In genomic region chr6:134389917-134390316, GRCm38 (mm10) we compare ENCODE assay signal across 17 mouse cellular contexts. TPM values are rescaled to one million over a fixed set of nuclear protein-coding genes. Genes with fewer than 3 reads are reported as not detected.
DNase-seq lines count a peak whose midpoint lies in the region; ATAC-seq lines count a peak whose summit lies in the region.
"Had no signal": no experiment of that assay in that cellular context is flagged by ENCODE, and none has a peak within 500 bp of the region (broad histone marks: within the 10 kb centered on the region; RNA-seq: fewer than 3 reads in every experiment).

No protein-coding gene starts in this region.

- DNase-seq in heart, embryonic 10.5 days (ENCODE audit: low spot score) = peak; percentile 55
- DNase-seq in heart, postnatal 25 days (ENCODE audit: low spot score) = no peak
- DNase-seq: gastrocnemius, postnatal 25 days had no signal

- H3K27me3 ChIP-seq in heart, embryonic 10.5 days (ENCODE audit: insufficient read depth, poor library complexity, severe bottlenecking) = no peaks in the 10 kb centered on the region
- H3K27me3 ChIP-seq in hindbrain, embryonic 16.5 days (replicated peaks; ENCODE audit: control insufficient read depth, insufficient read depth, low read length) = no peaks in the 10 kb centered on the region
- H3K27me3 ChIP-seq in hindbrain, embryonic 12.5 days = no peaks in the 10 kb centered on the region
- H3K27me3 ChIP-seq in neural tube, embryonic 13.5 days = no peaks in the 10 kb centered on the region
- no peaks in the 10 kb centered on the region for H3K27me3 ChIP-seq in neural tube, embryonic 15.5 days (replicated peaks)
- H3K27me3 ChIP-seq: embryonic facial prominence, embryonic 13.5 days; forebrain, embryonic 12.5 days; intestine, embryonic 15.5 days had no signal

- 60% methylated on average over 8 of the region's 8 CpGs for WGBS in heart, embryonic 10.5 days
- WGBS in hindbrain, embryonic 16.5 days = 75% methylated on average over 8 of the region's 8 CpGs
- WGBS in hindbrain, embryonic 12.5 days = 70% methylated on average over 8 of the region's 8 CpGs
- WGBS in neural tube, embryonic 13.5 days = 75% methylated on average over 8 of the region's 8 CpGs
- WGBS in neural tube, embryonic 15.5 days = 71% methylated on average over 8 of the region's 8 CpGs

- no peaks in the 10 kb centered on the region for H3K4me1 ChIP-seq in heart, embryonic 10.5 days
- H3K4me1 ChIP-seq in hindbrain, embryonic 16.5 days (ENCODE audit: control insufficient read depth, insufficient read depth, low read depth, low read length) = 0 out of 2 replicates have a peak, but pooled peaks cover 2% of the 10 kb centered on the region
- no peaks in the 10 kb centered on the region for H3K4me1 ChIP-seq in hindbrain, embryonic 12.5 days
- peaks cover 7% of the 10 kb centered on the region; the same call in 1 of the 2 replicates for H3K4me1 ChIP-seq in neural tube, embryonic 13.5 days (replicated peaks)
- peaks cover 12% of the 10 kb centered on the region for H3K4me1 ChIP-seq in neural tube, embryonic 15.5 days
- H3K4me1 ChIP-seq: embryonic facial prominence, embryonic 13.5 days; forebrain, embryonic 12.5 days; hindbrain, embryonic 10.5 days; intestine, embryonic 15.5 days had no signal

- no peak overlapping the region for H3K9ac ChIP-seq in hindbrain, embryonic 16.5 days (ENCODE audit: low read depth, low read length)
- H3K9ac ChIP-seq in hindbrain, embryonic 12.5 days = no peak overlapping the region
- no peak overlapping the region for H3K9ac ChIP-seq in neural tube, embryonic 13.5 days
- no peak overlapping the region for H3K9ac ChIP-seq in neural tube, embryonic 15.5 days (replicated peaks)
- H3K9ac ChIP-seq: embryonic facial prominence, embryonic 13.5 days; forebrain, embryonic 12.5 days; intestine, embryonic 15.5 days had no signal

- no peak overlapping the region for H3K27ac ChIP-seq in heart, embryonic 10.5 days
- no peak overlapping the region for H3K27ac ChIP-seq in hindbrain, embryonic 16.5 days (ENCODE audit: low read depth, low read length)
- H3K27ac ChIP-seq in hindbrain, embryonic 12.5 days = no peak overlapping the region
- no peak overlapping the region for H3K27ac ChIP-seq in neural tube, embryonic 13.5 days (replicated peaks)
- no peak overlapping the region for H3K27ac ChIP-seq in neural tube, embryonic 15.5 days (replicated peaks)
- H3K27ac ChIP-seq: embryonic facial prominence, embryonic 13.5 days; forebrain, embryonic 12.5 days; gastrocnemius, adult 2 months; hindbrain, embryonic 10.5 days; intestine, embryonic 15.5 days had no signal

- intact Hi-C loops in heart, postnatal 25 days (cut with DNase I) = loop anchor here (1.0 to 5.0 kb wide), 4 partner anchors 238 to 485 kb away; partner anchors contain the start of gene Etv6

- H3K4me3 ChIP-seq in heart, embryonic 10.5 days = no peak overlapping the region
- no peak overlapping the region for H3K4me3 ChIP-seq in hindbrain, embryonic 16.5 days (ENCODE audit: low read length)
- H3K4me3 ChIP-seq in hindbrain, embryonic 12.5 days = no peak overlapping the region
- no peak overlapping the region for H3K4me3 ChIP-seq in neural tube, embryonic 13.5 days
- no peak overlapping the region for H3K4me3 ChIP-seq in neural tube, embryonic 15.5 days (replicated peaks)
- H3K4me3 ChIP-seq: embryonic facial prominence, embryonic 13.5 days; forebrain, embryonic 12.5 days; gastrocnemius, adult 2 months; hindbrain, embryonic 10.5 days; intestine, embryonic 15.5 days had no signal

- H3K4me2 ChIP-seq in hindbrain, embryonic 16.5 days (ENCODE audit: low read length) = no peak overlapping the region
- no peak overlapping the region for H3K4me2 ChIP-seq in hindbrain, embryonic 12.5 days (replicated peaks)
- no peak overlapping the region for H3K4me2 ChIP-seq in neural tube, embryonic 13.5 days
- no peak overlapping the region for H3K4me2 ChIP-seq in neural tube, embryonic 15.5 days
- H3K4me2 ChIP-seq: embryonic facial prominence, embryonic 13.5 days; forebrain, embryonic 12.5 days; heart, embryonic 11.5 days; intestine, embryonic 15.5 days had no signal

- H3K36me3 ChIP-seq in heart, embryonic 10.5 days = no peaks in the 10 kb centered on the region
- H3K36me3 ChIP-seq in hindbrain, embryonic 16.5 days (ENCODE audit: control insufficient read depth, insufficient read depth, low read length) = no peaks in the 10 kb centered on the region
- H3K36me3 ChIP-seq in hindbrain, embryonic 12.5 days = no peaks in the 10 kb centered on the region
- H3K36me3 ChIP-seq in neural tube, embryonic 13.5 days = no peaks in the 10 kb centered on the region
- no peaks in the 10 kb centered on the region for H3K36me3 ChIP-seq in neural tube, embryonic 15.5 days
- H3K36me3 ChIP-seq: embryonic facial prominence, embryonic 13.5 days; forebrain, embryonic 12.5 days; G1E; hindbrain, embryonic 10.5 days; intestine, embryonic 15.5 days had no signal

- no peaks in the 10 kb centered on the region for H3K9me3 ChIP-seq in heart, embryonic 10.5 days
- H3K9me3 ChIP-seq in hindbrain, embryonic 16.5 days (ENCODE audit: control insufficient read depth, low read length) = no peaks in the 10 kb centered on the region
- H3K9me3 ChIP-seq in hindbrain, embryonic 12.5 days (replicated peaks) = no peaks in the 10 kb centered on the region
- H3K9me3 ChIP-seq in neural tube, embryonic 13.5 days = no peaks in the 10 kb centered on the region
- H3K9me3 ChIP-seq in neural tube, embryonic 15.5 days (replicated peaks) = no peaks in the 10 kb centered on the region
- H3K9me3 ChIP-seq: embryonic facial prominence, embryonic 13.5 days; forebrain, embryonic 12.5 days; G1E; hindbrain, embryonic 10.5 days; intestine, embryonic 15.5 days had no signal

- ATAC-seq in hindbrain, embryonic 16.5 days = 0 out of 2 replicates have a peak, but pooled peaks have one; percentile 32
- no peak for ATAC-seq in hindbrain, embryonic 12.5 days (ENCODE audit: low FRiP score)
- ATAC-seq in neural tube, embryonic 13.5 days (ENCODE audit: low read depth) = 0 out of 2 replicates have a peak, but pooled peaks have one; percentile 20
- no peak for ATAC-seq in neural tube, embryonic 15.5 days (ENCODE audit: low FRiP score)
- ATAC-seq in activated CD4-positive, CD25-positive, alpha-beta regulatory T cell, adult 4 months = no peak
- ATAC-seq: intestine, embryonic 15.5 days had no signal

RNA-seq across cellular contexts. Expression of gene Bcl2l14, which starts 6.2 kb away (rescaled TPM):
- 0.09 and 0.33 TPM in 2 replicates for polyA plus RNA-seq in heart, embryonic 10.5 days (2016; fragmentation: Nextera tagmentation; extraction: Ambion mirVana)
- total RNA-seq in heart, postnatal 25 days (2021) = not detected
- 0.07 and 0.10 TPM in 2 replicates for polyA plus RNA-seq in hindbrain, embryonic 16.5 days (2015; fragmentation: Nextera tagmentation; extraction: Ambion mirVana)
- polyA plus RNA-seq in hindbrain, embryonic 12.5 days (2016; fragmentation: Nextera tagmentation; extraction: Ambion mirVana) = 0.35 and 0.40 TPM in 2 replicates
- polyA plus RNA-seq in neural tube, embryonic 13.5 days (2015; fragmentation: Nextera tagmentation; extraction: Ambion mirVana) = not detected in 2 replicates
- polyA plus RNA-seq in neural tube, embryonic 15.5 days (2015; fragmentation: Nextera tagmentation; extraction: Ambion mirVana) = 0.18 and 6.7 TPM in 2 replicates
- polyA plus RNA-seq in activated CD4-positive, CD25-positive, alpha-beta regulatory T cell, adult 4 months (2017; shearing (Covaris generic)) = under 1 TPM; 0.48 to 0.81 TPM
- total RNA-seq: adrenal gland, adult 18-20 months; gastrocnemius, adult 2 months; gastrocnemius, postnatal 25 days had no signal
- polyA plus RNA-seq: G1E; heart, postnatal 0 days had no signal

Comparison
In these comparisons a context has a peak if more than half of its experiments do, and no peak if none do; other contexts are left out.
1. ATAC-seq: peak in hindbrain, embryonic 16.5 days (single experiment) and neural tube, embryonic 13.5 days (single experiment); none in hindbrain, embryonic 12.5 days (single experiment), neural tube, embryonic 15.5 days (single experiment) and activated CD4-positive, CD25-positive, alpha-beta regulatory T cell, adult 4 months (single experiment).